Mouse (Mus musculus): Measurements from ENCODE around the gene Pou6f1. TPM values are rescaled to one million over a fixed set of nuclear protein-coding genes. Genes with fewer than 3 reads are reported as not detected.
"Not testable (repeated sequence)": the region's sequence is repeated elsewhere in the genome, so short reads cannot be mapped to it uniquely, and the experiment has no call there.

Gene Pou6f1
- total RNA-seq, 2 experiments from 2014 or later, result 4.6 TPM; not detected in 1

DNA sequence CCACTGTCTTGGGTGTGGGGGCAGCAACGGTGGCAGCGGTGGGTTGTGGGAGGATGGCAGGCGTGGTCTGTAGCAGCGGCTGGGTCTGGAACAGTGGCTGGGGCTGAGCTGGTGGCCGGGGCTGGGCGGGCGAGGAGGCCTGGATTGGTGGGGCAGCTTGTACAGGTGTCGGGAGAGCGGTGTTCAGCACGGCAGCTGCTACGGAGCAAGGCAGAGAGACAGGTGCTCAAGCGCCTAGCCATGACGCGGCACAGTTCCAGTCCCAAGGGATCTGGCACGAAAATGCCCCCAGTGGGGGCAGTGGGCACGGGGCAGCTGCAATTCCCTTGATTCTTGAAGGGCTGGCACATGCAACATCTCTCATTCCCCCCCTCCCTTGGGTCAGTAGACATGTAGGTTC lies 13.9 kb downstream of the Pou6f1 start:
- ATAC-seq (replicated peaks; ENCODE audit: low FRiP score, poor library complexity, severe bottlenecking), result no peak

DNA sequence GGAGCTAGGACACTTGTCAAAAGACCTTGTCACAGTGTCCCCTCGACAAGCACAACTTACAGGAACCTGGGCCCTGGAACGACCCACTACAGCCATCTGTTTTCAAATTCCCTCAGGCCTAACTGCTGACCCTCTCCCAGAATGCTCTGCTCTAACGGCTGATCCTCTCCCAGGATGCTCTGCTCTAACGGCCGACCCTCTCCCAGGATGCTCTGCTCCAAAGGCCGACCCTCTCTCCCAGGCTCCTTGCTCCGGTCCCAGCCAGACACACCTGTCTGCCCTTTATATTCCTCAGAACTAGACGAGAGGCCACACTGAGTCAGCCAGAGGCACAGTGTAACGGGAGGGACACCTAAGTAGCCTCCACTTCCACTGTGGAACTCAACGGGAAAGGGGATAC lies 19.7 kb downstream of the Pou6f1 start:
- no peak for ATAC-seq (replicated peaks; ENCODE audit: low FRiP score, poor library complexity, severe bottlenecking)

DNA sequence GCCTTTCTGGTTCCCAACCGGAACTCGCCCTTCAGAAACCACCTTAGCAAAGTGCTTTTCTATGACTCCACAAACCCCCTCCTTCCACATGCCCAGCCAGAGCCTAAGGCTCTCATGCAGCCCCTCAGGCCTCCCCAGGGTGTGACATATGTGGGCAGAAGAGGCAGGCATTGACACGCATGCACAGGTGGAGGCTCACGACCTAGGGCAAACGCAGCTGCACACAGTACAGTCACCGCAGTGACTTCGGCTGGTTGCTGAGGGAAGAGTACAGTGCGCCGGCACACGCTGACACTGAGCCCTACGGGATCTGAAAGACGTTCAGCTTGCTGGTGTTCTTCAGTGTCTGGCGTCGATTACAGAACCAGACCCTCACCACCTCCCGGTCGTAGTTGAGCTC lies 21.8 kb downstream of the Pou6f1 start:
- ATAC-seq (replicated peaks; ENCODE audit: low FRiP score, poor library complexity, severe bottlenecking), result no peak

DNA sequence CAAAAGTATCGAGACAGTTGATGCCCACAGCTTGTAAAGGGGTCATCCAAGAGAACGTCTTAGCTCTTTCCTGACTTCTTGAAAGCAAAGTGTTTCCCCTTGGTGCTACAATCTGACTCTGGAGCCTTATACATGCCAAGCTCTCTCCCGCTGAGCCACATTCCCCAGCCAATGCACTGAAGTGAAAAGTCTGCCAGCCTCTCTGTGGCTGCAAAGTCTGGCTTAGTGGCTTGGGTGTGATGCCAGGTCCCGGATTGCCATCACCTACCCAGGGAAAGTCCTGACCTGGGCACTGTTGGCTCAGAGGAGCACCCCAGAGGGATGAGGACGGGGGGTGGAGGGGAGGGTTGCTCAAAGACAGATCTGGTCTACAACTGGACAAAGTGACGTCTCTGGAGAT lies 23.0 kb downstream of the Pou6f1 start:
- ATAC-seq (replicated peaks; ENCODE audit: low FRiP score, poor library complexity, severe bottlenecking), result no peak

DNA sequence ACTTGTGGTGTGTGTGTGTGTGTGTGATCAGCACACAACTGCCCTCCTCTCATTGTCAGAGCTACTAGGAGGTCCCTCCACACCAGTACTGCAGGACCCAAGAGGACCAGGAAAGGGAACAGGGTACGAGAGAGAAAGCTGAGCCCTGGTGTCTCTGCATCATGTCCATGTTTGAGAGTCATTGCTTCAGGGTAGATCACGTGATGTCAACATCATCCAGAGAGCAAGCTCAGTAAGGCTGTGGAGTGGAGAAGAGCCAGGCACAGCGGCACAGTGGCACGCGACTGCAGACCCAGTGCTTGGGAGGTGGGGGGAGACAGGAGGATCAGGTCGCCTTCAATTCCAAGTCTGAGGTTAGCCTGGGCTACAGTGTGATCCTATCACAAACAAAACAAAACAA lies 23.4 kb downstream of the Pou6f1 start:
- no peak for ATAC-seq (replicated peaks; ENCODE audit: low FRiP score, poor library complexity, severe bottlenecking)

DNA sequence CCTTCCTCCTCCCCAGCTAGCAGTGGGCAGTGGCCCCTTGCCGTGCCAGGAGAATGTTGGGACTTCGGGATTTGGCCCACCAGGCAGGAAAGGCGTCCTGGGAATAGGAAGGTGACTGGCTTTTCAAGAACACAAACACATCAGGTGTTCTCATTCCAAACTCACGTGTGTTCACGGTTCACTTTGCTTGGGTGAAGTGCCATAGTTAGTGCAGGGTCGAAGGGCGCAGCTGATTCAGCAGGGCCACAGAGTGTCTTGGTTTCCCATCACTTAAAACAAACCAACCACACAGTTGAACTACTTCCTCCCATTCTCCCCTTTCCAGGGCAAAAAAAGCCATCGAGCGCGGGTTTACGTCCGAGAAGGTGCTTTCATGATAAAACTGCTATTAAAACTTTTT lies 24.4 kb downstream of the Pou6f1 start:
- ATAC-seq (replicated peaks; ENCODE audit: low FRiP score, poor library complexity, severe bottlenecking), result no peak

DNA sequence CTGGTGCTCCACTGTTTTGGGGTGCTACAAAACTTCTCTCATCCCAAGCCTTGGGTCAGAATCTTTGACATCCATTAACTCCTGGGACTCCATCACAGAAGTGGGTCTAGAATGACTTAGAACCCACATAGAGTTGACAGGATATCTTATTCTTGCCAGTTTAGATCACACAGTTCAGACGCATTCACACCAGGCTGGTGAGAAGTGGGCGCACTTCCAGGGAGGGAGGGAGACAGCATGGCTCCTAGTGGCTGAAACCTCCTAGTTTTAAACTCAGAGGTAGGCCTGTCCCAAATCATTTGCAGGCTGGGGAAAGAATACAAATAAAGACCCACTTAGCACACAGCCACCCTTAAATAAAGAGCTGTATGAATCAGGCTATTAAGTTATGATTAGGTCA lies 25.4 kb downstream of the Pou6f1 start:
- no peak for ATAC-seq (replicated peaks; ENCODE audit: low FRiP score, poor library complexity, severe bottlenecking)

DNA sequence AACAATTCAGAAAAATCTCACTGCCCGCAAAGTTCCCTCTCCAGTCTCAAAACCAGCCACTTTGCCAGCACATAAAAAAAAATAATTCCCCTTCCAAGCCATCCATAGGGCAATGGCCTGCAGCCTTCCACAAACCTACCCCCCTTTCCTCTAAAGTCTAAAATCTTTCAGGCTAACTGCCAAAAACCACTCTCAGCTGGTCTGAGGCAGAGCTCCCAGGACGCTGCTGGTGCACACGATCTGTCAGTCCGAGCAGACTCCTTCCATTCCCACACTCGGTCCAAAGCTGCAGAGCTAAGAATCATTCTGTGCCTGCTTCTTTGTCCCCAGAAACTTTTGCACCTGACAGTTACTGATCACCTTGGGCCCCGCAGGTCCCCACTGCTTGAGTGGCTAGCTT lies 25.8 kb downstream of the Pou6f1 start:
- no peak for ATAC-seq (replicated peaks; ENCODE audit: low FRiP score, poor library complexity, severe bottlenecking)

DNA sequence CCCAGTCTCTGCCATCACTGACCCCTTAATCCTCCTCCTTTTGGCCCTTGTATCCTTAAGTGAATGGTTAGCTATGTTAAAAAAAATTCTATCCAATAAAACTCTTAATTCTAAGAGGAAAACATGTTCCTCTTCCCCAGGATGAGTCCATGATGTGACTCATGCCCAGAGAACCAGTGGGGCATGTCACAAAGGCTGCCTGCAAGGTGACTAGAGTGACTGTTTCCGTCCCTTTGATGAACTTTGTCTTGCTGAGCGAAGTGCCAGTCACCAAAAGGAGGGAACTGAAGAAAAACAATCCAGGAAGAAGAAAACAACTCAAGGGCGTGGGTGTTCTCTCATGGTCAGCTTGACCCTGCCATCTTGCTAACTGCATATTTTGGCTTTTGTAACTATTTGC lies 30.5 kb downstream of the Pou6f1 start:
- no peak for ATAC-seq (replicated peaks; ENCODE audit: low FRiP score, poor library complexity, severe bottlenecking)

DNA sequence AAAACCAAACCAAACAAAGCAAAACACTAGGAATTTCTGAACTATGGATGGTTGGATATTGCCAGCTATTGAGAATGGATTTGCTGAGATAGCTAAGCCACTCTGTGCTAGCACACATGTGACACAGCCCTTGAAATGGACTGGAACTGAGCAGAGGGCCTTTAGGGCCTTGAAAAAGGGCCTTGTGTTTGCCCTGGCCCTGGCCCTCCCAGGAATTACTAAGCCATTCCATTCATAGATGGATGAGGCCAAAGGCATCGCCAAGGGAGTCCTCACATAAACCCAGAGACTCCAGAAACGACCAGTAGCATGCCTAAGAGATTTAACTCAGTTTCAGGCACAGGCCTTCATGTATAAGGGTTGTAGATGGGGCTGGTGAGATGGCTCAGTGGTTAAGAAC lies 33.3 kb downstream of the Pou6f1 start:
- ATAC-seq (replicated peaks; ENCODE audit: low FRiP score, poor library complexity, severe bottlenecking), result no peak

DNA sequence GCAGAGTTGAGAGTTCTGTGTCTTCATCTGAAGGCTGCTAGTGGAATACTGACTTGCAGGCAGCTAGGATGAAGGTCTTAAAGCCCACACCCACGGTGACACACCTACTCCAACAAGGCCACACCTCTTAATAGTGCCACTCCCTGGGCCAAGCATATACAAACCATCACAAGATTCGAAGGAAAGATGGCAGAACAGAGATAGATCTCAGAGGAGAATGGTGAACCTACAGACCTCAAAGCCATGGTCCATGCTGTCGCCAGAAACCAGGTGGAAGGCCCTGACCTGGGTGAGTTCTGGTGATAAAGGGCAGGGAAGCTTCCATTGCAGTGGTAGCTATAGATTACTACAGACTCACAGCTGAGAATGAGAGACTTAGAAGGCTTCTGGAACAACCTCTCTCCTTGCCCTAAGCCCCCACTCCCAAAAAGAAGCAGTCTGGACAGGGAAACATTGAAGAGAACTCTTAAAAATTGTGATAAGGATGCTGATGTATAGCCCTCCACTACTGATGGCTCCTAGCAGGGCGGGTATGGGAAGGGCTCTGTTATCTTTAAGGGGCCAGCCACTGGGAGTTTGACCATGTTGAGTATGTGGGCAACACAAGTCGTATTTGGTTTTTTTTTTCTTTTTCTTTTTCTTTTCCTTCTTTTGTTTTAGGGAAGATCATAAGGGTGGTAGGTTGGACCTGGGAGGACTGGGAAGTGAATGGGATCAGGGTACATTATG lies 41.9 kb downstream of the Pou6f1 start:
- ATAC-seq (replicated peaks; ENCODE audit: low FRiP score, poor library complexity, severe bottlenecking), result peak; percentile 90

DNA sequence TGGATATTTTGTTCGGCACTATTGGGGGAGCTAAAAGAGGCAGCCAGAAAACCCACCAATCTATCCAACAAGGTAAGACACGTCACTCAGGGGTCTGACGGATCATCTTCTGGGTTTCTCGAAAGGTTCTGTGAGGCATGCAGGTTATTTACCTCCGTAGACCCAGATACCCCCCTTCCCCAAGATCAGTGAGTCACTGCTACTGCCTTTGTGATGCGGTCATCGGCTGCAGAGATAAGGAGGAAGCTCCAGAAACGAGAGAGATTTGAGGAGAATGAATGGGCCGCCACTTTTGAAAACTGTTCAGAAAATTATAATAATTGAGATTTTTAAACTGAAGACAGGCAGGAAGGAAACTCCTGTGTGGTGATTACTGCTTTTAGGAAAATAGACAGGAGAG lies 43.4 kb downstream of the Pou6f1 start:
- ATAC-seq (replicated peaks; ENCODE audit: low FRiP score, poor library complexity, severe bottlenecking), result no peak

DNA sequence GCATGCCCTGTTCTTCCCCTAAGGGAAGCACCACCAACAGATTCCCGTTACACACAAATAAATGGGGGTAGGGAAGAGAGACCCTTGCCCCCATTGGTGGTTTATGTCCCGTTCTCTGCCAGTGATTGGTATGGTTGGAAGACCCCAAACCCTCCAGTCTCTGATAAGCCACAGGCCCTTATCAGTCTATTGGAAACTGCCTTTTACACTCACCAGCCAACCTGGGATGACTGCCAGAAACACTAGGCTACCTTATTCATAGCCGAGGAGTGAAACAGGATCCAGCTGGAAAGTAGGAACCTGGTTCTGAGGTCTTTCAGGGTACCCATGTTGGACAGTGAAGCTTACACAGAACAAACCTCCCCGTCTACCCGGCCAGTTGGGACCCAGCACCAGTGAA lies 43.8 kb downstream of the Pou6f1 start:
- ATAC-seq (replicated peaks; ENCODE audit: low FRiP score, poor library complexity, severe bottlenecking), result no peak

DNA sequence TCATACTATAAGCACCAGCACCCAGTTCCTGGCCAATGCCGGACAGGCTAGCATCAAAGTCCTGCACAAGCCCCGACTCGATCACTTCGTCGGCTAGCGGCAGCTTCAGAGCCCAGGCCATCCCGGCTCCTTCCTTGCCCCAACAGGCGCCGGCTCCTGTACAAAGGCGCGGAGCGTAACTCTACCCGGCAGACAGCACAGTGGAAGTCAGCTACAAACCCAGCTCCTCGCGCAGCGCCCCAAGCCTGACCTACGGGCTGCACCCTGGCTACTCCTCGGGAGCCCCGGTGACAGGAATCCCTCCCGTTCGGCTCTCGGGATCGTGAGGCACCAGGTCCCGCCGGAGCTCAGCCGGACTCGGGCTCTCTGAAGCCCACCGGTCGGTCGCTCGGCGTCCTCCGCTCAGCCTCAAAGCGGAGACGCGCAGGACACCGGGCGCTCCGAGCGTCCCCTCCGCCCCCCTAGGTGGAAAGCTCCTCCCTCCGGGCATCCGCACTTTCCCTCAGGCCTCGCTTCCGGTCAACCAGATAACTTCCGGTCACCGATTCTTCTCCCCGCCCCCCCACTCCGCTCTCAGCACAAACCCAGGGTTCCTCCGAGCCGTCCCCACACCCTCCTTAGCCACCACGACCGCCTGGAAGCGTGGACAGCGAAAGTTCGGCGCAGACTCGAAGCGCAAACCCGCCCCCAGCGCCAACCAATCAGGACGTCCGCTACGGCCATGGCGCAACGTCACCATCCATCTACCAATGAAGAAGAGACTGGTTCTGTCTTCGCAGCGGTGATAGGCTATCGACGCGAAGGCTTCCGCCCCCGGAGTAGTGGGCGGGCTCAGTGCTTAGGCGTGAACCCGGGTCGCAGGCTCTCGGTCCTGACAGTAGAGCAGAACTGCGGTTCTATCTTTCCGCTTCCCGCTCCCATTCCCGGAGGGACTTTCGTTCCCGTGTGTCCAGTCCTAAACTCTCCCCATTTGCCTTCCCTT lies 48.2 kb downstream of the Pou6f1 start, which contains the start of gene Tfcp2:
Gene Tfcp2 (minus strand): TSS at position 683 of the 982 bp plus-strand sequence.
- peak; percentile 98 for ATAC-seq (replicated peaks; ENCODE audit: low FRiP score, poor library complexity, severe bottlenecking)

DNA sequence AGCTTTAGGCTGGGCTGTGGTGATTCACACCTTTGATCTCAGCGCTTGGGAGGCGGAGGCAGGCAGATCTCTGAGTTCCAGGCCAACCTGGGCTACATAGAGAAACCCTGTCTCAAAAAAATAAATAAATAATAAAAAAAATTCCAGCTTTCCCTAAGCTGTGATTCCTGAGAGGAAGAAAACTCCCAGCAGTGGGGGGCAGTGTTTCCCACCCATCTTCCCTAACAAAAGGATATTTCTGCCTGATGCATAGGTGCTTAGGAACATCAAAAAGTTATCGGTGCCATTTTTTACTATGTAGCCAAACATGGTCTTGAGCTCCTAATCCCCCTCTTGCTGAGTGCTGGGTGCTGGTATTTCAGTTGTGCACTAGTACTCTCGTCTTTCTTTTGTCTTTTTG lies 49.5 kb downstream of the Pou6f1 start:
- ATAC-seq (replicated peaks; ENCODE audit: low FRiP score, poor library complexity, severe bottlenecking), result no peak

DNA sequence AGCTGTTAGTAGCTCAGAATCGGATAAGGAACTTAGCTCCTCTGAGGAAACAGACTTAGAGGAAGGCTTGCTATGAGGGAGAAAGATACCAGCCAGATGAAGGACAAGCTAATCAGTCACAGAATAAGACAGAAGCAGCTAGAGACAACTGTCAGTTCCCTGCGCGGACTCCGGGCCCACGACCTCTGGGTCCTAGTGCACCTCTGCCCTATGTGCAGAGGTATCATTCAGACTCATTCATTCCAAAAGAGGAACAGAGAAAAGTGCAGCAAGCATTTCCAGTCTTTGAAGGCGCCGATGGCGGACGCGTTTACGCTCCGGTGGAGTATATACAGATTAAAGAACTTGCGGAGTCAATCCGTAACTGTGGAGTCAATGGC lies 56.1 kb downstream of the Pou6f1 start:
- not testable (repeated sequence) for ATAC-seq (replicated peaks; ENCODE audit: low FRiP score, poor library complexity, severe bottlenecking)

DNA sequence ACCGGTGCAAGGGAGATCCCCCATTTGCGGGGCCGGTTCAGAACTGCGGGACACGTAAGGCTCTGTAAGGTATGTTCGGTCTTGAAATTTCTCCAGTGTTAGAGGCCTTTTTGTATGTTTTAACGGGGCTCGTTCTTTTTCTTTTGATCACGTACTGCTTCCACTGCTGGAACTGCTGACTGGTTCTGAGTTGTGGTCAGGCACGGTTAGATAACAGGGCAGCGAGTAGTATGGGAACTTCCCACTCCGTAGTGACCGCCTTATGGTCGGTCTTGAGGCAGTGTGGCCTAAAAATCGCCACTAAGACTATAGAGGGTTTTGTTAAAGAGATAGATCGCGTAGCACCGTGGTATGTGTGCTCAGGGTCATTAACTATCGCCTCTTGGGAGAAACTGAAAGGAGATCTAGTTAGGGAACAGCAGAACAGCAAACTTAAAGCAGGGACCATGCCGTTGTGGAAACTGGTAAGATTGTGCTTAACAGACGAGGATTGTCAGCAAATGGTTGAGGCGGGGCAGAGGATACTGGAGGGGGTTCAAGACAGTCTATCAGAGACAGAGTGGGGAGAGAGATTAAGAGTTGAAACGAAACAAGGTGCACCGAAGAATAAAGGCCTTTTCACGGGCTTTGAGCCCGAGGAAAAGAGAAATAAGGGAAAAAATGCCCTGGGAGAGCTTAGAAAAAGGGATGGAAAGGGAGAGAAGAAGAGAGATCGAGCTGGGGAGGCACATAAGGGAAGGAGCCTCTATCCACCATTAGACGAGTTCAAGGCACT lies 56.7 kb downstream of the Pou6f1 start:
- not testable (repeated sequence) for ATAC-seq (replicated peaks; ENCODE audit: low FRiP score, poor library complexity, severe bottlenecking)

DNA sequence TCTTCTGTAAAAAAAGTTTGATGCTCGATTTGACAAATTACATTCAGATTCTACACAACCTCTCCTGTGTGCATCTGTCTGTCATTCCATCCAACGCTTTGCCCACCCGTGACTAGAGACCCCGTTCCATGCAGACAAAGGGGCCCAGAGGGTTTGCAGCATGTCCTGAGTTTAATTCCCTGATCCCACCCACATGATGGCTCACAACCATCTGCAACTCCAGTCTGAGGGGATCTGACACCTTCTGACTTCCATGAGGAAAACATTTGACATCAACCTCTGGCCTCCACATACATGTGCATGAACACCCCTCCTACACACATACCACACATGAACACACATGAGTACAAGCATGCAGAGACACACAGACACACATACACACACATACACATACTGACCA lies 58.4 kb downstream of the Pou6f1 start:
- no peak for ATAC-seq (replicated peaks; ENCODE audit: low FRiP score, poor library complexity, severe bottlenecking)

DNA sequence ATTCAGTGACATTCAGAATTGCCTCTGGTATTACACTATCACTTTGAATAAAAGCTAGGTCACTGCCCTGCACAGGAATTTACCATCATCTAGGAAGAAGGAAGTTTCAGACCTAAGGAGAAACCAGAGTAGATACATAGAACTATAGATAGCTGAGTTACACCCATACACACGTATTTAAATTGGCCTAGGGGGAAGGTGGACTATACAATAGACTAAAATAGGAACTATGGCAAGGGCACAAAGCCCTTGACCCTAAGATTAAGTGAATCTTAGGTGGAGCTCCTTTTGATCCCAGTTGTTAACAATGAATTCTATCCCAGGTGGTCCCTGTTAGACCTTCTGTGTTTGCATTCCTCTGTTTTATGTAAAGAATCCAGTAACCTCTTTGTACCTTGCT lies 58.8 kb downstream of the Pou6f1 start:
- not testable (repeated sequence) for ATAC-seq (replicated peaks; ENCODE audit: low FRiP score, poor library complexity, severe bottlenecking)

DNA sequence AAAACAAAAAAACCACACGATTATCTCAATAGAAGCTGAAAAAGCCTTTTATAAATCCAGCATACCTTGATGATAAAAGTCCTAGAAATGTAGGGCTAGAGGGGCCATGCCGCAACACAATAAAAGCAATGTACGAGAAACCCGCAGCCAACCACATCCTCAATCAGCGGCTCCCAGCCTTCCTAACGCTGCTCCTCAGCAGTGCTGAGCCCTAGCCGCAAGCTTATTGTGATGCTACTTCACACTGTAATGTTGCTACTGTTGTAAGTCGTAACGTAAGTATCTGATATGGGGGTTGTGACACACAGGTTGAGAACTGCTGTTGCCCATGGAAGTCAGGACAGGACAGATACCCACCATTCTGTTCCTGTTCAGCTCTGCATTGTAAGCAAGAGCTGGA lies 60.4 kb downstream of the Pou6f1 start:
- ATAC-seq (replicated peaks; ENCODE audit: low FRiP score, poor library complexity, severe bottlenecking), result no peak
